Mouse (Mus musculus): ENCODE measurements around the gene Olfr350. TPM values are rescaled to one million over a fixed set of nuclear protein-coding genes. Genes with fewer than 3 reads are reported as not detected.

The Olfr350 gene
- polyA plus RNA-seq (2015; fragmentation: Nextera tagmentation; extraction: Ambion mirVana), result not detected in 2 replicates

GRCm38 (mm10) chr2:36846010-36846409, at the start of gene Olfr350:
Gene Olfr350 (plus strand): TSS chr2:36846310.

DNA sequence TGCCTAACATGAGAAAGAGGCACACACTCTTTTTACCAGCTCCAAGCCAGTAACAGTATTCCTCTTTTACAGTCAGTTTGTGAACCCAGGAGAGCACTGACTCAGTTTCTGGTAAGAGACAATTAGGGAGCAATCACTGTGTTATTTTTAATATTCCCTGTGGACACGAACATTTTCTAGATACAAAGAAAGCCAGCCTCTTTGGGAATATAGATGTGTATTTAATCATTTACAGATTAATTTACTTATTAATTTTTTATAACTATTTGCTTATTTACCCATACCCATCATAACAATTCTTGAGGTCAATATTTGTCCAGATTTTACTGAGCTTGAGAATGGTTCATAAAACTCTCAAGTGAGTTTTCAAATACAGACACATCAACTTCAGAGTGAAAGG, 29.2 kb upstream of the Olfr350 start, which contains the start of gene Olfr3:
Olfr3 (minus strand) TSS at position 101 of the 400 bp plus-strand sequence.

DNA sequence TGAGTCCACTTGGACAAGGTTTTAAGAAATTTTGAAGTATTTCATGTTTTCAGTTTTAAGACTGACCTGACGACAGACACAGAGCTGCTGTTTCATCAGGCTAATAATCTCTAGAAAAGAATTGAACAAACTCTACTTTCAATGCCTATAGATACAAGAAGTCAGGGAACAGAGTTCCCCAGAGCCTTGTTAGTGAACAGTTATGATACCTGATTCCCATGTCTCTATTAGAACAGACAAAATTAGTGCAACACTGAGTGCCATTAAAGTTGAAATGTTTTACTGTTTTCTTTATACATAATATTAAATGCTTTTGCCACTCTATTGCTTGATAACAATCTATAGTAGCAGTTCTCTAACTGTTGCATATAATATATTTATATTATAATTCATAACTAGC, 16.4 kb downstream of the Olfr350 start, which contains the start of gene Olfr351:
Olfr351 (minus strand) TSS at position 101 of the 400 bp plus-strand sequence.

GRCm38 (mm10) chr2:36868160-36868559, 22.1 kb downstream of the Olfr350 start, which contains the start of gene Olfr352:
Gene Olfr352 (plus strand): TSS chr2:36868460.

GRCm38 (mm10) chr2:36892836-36893235, 46.7 kb downstream of the Olfr350 start, which contains the start of gene Olfr353:
Gene Olfr353 (minus strand): TSS chr2:36892936.

Other genes starting within 250 kb of the Olfr350 start
- not detected in 2 replicates for gene Olfr345, start 206.3 kb upstream of the Olfr350 start, polyA plus RNA-seq (2015; fragmentation: Nextera tagmentation; extraction: Ambion mirVana)
- gene Olfr346, start 160.5 kb upstream of the Olfr350 start, polyA plus RNA-seq (2015; fragmentation: Nextera tagmentation; extraction: Ambion mirVana), result not detected in 2 replicates
- gene Olfr347, start 114.4 kb upstream of the Olfr350 start, polyA plus RNA-seq (2015; fragmentation: Nextera tagmentation; extraction: Ambion mirVana), result not detected in 2 replicates
- not detected in 2 replicates for gene Olfr348, start 62.0 kb upstream of the Olfr350 start, polyA plus RNA-seq (2015; fragmentation: Nextera tagmentation; extraction: Ambion mirVana)
- not detected in 2 replicates for gene Olfr50, start 55.8 kb upstream of the Olfr350 start, polyA plus RNA-seq (2015; fragmentation: Nextera tagmentation; extraction: Ambion mirVana)
- not detected in 2 replicates for gene Olfr3, start 29.3 kb upstream of the Olfr350 start, polyA plus RNA-seq (2015; fragmentation: Nextera tagmentation; extraction: Ambion mirVana)
- gene Olfr351, start 16.4 kb downstream of the Olfr350 start, polyA plus RNA-seq (2015; fragmentation: Nextera tagmentation; extraction: Ambion mirVana), result not detected in 2 replicates
- gene Olfr352, start 22.1 kb downstream of the Olfr350 start, polyA plus RNA-seq (2015; fragmentation: Nextera tagmentation; extraction: Ambion mirVana), result not detected in 2 replicates
- not detected in 2 replicates for gene Olfr353, start 46.6 kb downstream of the Olfr350 start, polyA plus RNA-seq (2015; fragmentation: Nextera tagmentation; extraction: Ambion mirVana)
- gene Olfr354, start 59.4 kb downstream of the Olfr350 start, polyA plus RNA-seq (2015; fragmentation: Nextera tagmentation; extraction: Ambion mirVana), result not detected in 2 replicates
- gene Olfr355, start 82.6 kb downstream of the Olfr350 start, polyA plus RNA-seq (2015; fragmentation: Nextera tagmentation; extraction: Ambion mirVana), result not detected in 2 replicates
- not detected in 2 replicates for gene Olfr356, start 90.8 kb downstream of the Olfr350 start, polyA plus RNA-seq (2015; fragmentation: Nextera tagmentation; extraction: Ambion mirVana)
- not detected in 2 replicates for gene Olfr357, start 147.5 kb downstream of the Olfr350 start, polyA plus RNA-seq (2015; fragmentation: Nextera tagmentation; extraction: Ambion mirVana)
- gene Olfr358, start 163.0 kb downstream of the Olfr350 start, polyA plus RNA-seq (2015; fragmentation: Nextera tagmentation; extraction: Ambion mirVana), result not detected in 2 replicates
- not detected in 2 replicates for gene Olfr360, start 219.4 kb downstream of the Olfr350 start, polyA plus RNA-seq (2015; fragmentation: Nextera tagmentation; extraction: Ambion mirVana)
- not detected in 2 replicates for gene Olfr361, start 243.0 kb downstream of the Olfr350 start, polyA plus RNA-seq (2015; fragmentation: Nextera tagmentation; extraction: Ambion mirVana)

Measured in spleen, postnatal 0 days (tissue).